Mouse (Mus musculus) spleen, adult 2 months (tissue): ENCODE data around the gene Csk. TPM values are rescaled to one million over a fixed set of nuclear protein-coding genes. Genes with fewer than 3 reads are reported as not detected.

ENCODE experiments used
- DNase-seq, 2 experiments: peaks; one replicate each; pipeline versions ENCODE4 v3.0.0 to v3.0.0-alpha.2; 2012 to 2021; ENCODE audit warnings: low spot score in 2 of 2, low read depth in 1 of 2
- H3K27ac ChIP-seq: fragments of 200-500 bp; 2 replicates; pipeline ENCODE4 v1.5.1; 2012; ENCODE audit warnings: low read length, inconsistent platforms; ENCODE audit not compliant: insufficient read depth
- H3K27me3 ChIP-seq: fragments of 200-500 bp; 2 replicates; pipeline ENCODE4 v1.6.1; 2012; ENCODE audit warnings: mild to moderate bottlenecking, moderate library complexity, low read length, inconsistent platforms; ENCODE audit not compliant: control insufficient read depth, insufficient read depth
- H3K36me3 ChIP-seq: fragments of 200-500 bp; 2 replicates; pipeline ENCODE4 v1.6.1; 2012; ENCODE audit warnings: mild to moderate bottlenecking, low read length, inconsistent platforms; ENCODE audit not compliant: control insufficient read depth, insufficient read depth
- H3K4me1 ChIP-seq: fragments of 200-500 bp; 2 replicates; pipeline ENCODE4 v1.6.1; 2011; ENCODE audit warnings: inconsistent platforms; ENCODE audit not compliant: control insufficient read depth, insufficient read depth, insufficient read length
- H3K4me3 ChIP-seq: fragments of 200-500 bp; 2 replicates; pipeline ENCODE4 v1.5.1; 2011; ENCODE audit warnings: mild to moderate bottlenecking, inconsistent platforms; ENCODE audit not compliant: insufficient read depth, insufficient read length; ENCODE audit errors: extremely low read depth
- CTCF ChIP-seq: fragments of 200-500 bp; IDR thresholded peaks from 2 replicates; pipeline ENCODE4 v1.5.1; 2011; ENCODE audit warnings: mild to moderate bottlenecking, inconsistent platforms; ENCODE audit not compliant: insufficient read depth, insufficient read length, insufficient replicate concordance; ENCODE audit errors: extremely low read depth
- POLR2A ChIP-seq: fragments of 200-500 bp; IDR thresholded peaks from 2 replicates; pipeline ENCODE4 v1.6.1; 2011; ENCODE audit warnings: low read depth, low read length, inconsistent platforms
- WGBS: fragments of 180-500 bp; shearing (Covaris S2); methylation state at CpG from one replicate; pipeline ENCODE4 v1.1.7; 2018; 5-methylcytosine and 5-hydroxymethylcytosine counted together
- polyA plus RNA-seq: library from polyadenylated mRNA; depleted of rRNA; stranded (reverse); fragments of >200 nt; gene quantifications from 2 replicates; pipeline ENCODE4 v1.2.3, GENCODE M21; 2012

The Csk gene
- polyA plus RNA-seq, 1 experiment, result 233 TPM

GRCm38 (mm10) chr9:57652855-57653254, 576 bp downstream of the Csk start:
- 22% methylated on average over 3 of the region's 3 CpGs for WGBS
- H3K4me1 ChIP-seq, result peaks cover 42% of the 10 kb centered on the region
- no peaks in the 10 kb centered on the region for H3K27me3 ChIP-seq
- peak overlapping the region; percentile 46 for H3K4me3 ChIP-seq
- H3K27ac ChIP-seq, result peak overlapping the region; percentile 97
- TF ChIP-seq CTCF (no peak), POLR2A (no peak)
- no peaks in the 10 kb centered on the region for H3K36me3 ChIP-seq
- DNase-seq, result no peak

- no peak for DNase-seq
- Histone ChIP-seq H3K27ac (peak overlapping the region; percentile 97), H3K4me1 (peaks cover 47% of the 10 kb centered on the region), H3K36me3 (no peaks in the 10 kb centered on the region), H3K27me3 (no peaks in the 10 kb centered on the region), H3K4me3 (peak overlapping the region; percentile 25)
- 40% methylated on average over 9 of the region's 9 CpGs for WGBS
- TF ChIP-seq POLR2A, result no peak
- TF ChIP-seq CTCF, result no peak
Observed at GRCm38 (mm10) chr9:57652351-57652750, 1.1 kb downstream of the Csk start.

- DNase-seq, result peak in 1 of 2 experiments; percentile 74
- peaks cover 51% of the 10 kb centered on the region for H3K4me1 ChIP-seq
- TF ChIP-seq CTCF (no peak), POLR2A (peak; percentile 70)
- H3K27ac ChIP-seq, result peak overlapping the region; percentile 97
- H3K4me3 ChIP-seq, result peak overlapping the region; percentile 53
- no peaks in the 10 kb centered on the region for H3K36me3 ChIP-seq
- WGBS, result 3% methylated on average over 6 of the region's 6 CpGs
- no peaks in the 10 kb centered on the region for H3K27me3 ChIP-seq
Observed at GRCm38 (mm10) chr9:57650786-57651311, 2.6 kb downstream of the Csk start.

DNA sequence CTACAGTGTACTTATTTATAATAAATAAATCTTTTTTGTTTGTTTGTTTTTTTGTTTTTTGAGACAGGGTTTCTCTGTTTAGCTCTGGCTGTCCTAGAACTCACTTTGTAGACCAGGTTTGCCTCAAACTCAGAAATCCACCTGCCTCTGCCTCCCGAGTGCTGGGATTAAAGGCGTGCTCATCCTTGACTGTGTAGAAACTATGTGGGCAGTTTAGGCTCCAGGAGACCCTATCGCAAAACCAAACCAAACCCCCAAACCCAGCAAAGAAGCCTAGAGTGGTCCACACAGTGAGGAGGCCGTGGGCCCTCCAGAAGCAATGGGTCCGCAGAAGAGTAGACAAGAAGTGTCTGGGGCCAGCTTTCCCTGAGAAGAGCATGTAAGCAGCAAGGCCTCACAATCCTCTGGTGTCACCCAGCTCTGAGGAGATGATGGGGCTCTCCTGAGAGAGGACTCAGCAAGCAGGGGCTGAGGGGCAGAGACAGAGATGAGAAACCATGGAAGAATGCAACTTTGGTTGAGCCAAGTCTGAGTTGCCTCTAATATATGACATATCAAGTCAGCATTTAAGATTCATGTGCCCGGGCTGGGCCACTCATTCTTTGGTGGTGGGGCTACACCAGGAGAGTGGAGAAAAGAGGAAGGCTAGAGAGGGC, 3.2 kb downstream of the Csk start:
- H3K27me3 ChIP-seq, result no peaks in the 10 kb centered on the region
- no peaks in the 10 kb centered on the region for H3K36me3 ChIP-seq
- WGBS, result 72% methylated on average over 6 of the region's 6 CpGs
- H3K4me1 ChIP-seq, result peaks cover 49% of the 10 kb centered on the region
- no peak for DNase-seq
- no peak for TF ChIP-seq POLR2A
- no peak for TF ChIP-seq CTCF
- peak overlapping the region; percentile 28; the same call in 1 of the 2 replicates for H3K4me3 ChIP-seq
- peak overlapping the region; percentile 97 for H3K27ac ChIP-seq

DNA sequence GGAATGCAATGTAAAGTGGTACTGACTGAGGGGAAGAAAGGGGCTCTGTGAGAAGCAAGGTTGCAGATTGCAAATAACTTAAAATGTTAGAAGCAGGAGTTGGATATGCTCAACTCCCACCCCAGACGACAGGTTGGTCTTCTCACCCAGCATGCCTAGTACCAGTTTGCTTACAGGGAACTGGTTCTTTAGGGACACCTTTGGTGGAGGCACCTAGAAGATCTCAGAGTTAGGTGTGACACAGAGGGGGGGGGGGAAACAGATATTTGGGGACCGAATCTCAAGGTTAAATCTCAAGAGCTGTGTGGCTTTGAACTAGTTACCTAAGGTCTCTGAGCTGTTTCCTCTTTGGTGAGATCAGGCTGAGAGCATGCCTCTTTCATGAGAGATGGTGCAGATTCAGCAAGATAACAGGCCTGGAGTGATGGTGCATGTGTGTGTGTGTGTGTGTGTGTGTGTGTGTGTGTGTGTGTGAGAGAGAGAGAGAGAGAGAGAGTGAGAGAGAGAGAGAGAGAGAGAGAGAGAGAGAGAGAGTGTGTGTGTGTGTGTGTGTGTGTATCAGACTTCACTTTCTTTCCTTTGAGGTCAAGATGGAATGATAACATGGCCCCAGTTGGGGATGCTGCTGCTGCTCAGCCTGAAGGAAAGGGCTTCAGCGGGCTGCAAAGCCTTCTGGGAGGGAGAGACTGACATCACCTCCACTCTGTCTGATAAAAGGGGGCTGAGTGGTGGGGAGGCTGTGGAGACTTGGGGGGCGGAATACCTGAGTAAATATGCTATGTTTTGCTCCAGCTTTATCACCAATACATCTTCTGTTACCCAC, 5.9 kb downstream of the Csk start:
- Histone ChIP-seq H3K27ac (peak overlapping the region; percentile 89), H3K4me3 (no peak overlapping the region), H3K4me1 (peaks cover 47% of the 10 kb centered on the region), H3K27me3 (no peaks in the 10 kb centered on the region), H3K36me3 (no peaks in the 10 kb centered on the region)
- TF ChIP-seq POLR2A, result no peak
- TF ChIP-seq CTCF, result no peak
- no peak for DNase-seq
- 38% methylated on average over 4 of the region's 4 CpGs for WGBS

GRCm38 (mm10) chr9:57646551-57647103, 6.8 kb downstream of the Csk start:
- Histone ChIP-seq H3K36me3 (peaks cover 3% of the 10 kb centered on the region; the same call in 1 of the 2 replicates), H3K27me3 (no peaks in the 10 kb centered on the region), H3K4me1 (peaks cover 47% of the 10 kb centered on the region), H3K4me3 (no peak overlapping the region; the same call in 1 of the 2 replicates), H3K27ac (peak overlapping the region; percentile 89)
- 4% methylated on average over 12 of the region's 12 CpGs for WGBS
- peak in 1 of 2 experiments; percentile 67 for DNase-seq
- TF ChIP-seq POLR2A, result peak; percentile 41
- TF ChIP-seq CTCF, result no peak
